Mouse (Mus musculus) gastrocnemius, postnatal 10 days (tissue): Measurements from ENCODE around the gene Bptf. TPM values are rescaled to one million over a fixed set of nuclear protein-coding genes. Genes with fewer than 3 reads are reported as not detected.
"Not testable (repeated sequence)": the region's sequence is repeated elsewhere in the genome, so short reads cannot be mapped to it uniquely, and the experiment has no call there.

Source experiments
- DNase-seq: peaks from one replicate; pipeline ENCODE4 v3.0.0; 2021; ENCODE audit warnings: mixed read lengths
- total RNA-seq, 2 experiments: library from RNA; stranded (reverse); gene quantifications; 2 replicates each; pipeline ENCODE4 v1.2.3; 2021

Bptf gene
- total RNA-seq, 2 experiments from 2014 or later, result 25.5 to 35.1 TPM

DNA sequence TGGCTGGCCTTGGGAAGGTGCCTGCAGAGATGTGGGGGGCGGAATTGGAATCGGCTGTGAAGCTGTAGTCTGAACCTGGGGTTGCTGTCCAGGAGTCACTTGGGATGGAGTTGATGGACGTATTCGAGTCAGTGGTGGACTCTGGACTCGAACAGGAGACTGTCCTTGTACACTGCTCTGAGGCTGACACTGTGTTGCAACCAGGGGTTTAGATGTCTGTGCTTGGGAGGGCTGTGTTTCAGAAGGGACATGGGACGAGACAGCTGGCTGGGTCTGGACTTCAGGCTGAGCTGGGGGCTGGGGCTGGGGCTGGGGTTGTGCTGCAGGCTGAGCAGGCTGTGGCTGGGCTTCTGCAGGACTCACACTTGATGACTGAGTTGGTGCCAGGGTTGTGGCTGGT is 77.1 kb downstream of the Bptf start:
- DNase-seq, result no peak

DNA sequence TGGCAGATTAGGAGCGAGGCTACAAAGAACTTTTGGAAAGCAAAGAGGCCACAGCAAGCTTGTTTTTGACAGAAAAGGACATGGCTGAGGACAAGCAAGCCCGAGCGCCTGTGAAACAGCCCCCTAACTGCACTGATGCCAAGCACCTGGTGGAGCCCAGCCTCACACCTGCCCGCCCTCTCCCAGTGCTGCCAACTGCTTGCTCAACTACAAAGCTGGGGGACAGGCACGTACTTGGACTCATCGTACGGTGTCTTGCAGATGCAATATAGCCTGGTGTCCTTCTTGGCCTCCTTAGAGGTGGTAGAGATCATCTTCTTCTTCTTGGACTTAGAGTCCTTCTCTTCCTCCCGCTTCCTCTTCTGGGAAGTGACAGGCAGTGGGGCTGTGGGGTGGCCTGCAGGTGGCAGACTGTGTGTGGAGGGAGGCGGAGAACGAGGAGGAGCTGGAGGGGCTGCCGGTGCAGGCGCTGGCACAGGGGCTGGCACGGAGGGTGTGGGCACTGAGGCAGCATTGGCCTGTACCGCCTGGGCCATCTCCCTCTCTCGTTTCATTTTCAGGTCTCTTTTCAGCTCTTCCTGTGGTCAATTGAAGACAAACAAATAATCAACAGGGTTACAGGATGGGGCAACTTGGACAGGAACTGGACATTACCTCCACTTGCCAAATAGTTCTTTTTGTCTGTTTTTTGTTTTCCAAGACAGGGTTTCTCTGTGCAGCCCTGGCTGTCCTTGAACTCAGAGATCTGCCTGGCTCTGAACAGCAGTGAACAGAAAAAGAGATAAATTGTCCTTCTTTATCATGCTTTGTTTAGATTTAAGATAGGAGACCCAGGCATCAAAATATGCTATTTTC is 84.9 kb downstream of the Bptf start:
- no peak for DNase-seq

DNA sequence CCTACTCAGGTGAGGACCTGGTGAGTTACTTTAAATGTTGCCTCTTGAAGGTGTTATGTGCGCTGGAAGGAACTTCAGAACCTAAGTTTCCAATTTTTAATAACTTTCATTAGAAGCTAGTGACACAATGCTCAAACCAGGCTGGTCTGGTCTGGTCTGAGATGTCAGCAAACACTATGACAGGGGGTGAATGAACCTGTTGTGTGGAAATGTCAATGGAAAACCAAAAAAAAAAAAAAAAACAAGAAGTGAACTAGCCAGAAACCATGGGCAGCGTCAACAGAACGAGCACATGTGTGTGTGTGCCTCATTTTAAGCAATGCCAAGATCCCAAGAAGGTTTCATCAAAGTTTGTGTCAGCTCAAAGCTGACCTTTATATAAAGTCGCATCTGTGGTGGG is 86.4 kb downstream of the Bptf start:
- DNase-seq, result no peak

DNA sequence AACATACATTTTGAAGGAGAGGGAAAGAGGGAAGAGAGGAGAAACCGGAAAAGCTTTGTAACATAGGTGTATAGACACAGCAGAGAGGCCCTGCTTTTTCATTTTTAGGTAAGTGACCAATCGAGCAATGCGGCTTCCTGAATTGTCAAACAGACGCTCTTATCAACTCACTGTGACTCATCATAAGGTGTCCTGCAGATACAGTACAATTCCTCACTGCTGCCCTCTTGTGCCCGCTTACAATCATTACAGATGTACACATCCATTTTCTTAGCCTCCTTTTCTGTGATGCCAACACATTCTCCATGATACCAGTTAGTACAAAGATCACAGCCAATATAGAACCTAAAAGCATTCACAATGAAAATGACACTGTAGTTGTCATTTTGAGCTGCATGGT is 87.6 kb downstream of the Bptf start:
- DNase-seq, result peak; percentile 73

DNA sequence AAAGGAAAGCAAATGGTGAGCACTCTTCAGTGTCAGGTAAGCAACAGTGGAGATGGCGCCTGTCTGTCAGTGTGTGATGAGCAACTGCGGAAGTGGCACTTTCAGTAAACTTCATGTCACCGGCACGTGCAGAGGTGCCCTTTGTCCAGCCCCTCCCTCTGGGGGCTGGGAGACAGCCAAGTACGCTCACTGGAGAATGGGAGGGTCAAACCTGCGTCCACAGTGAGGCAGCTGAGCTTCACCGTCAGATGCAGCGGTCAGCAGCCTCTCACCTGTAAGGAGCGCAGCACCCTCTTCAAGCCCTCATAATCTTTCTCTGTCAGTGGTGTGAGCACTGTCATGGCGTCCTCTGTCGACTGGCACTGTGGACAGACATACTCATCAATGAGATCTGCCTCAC is 88.6 kb downstream of the Bptf start:
- no peak for DNase-seq

DNA sequence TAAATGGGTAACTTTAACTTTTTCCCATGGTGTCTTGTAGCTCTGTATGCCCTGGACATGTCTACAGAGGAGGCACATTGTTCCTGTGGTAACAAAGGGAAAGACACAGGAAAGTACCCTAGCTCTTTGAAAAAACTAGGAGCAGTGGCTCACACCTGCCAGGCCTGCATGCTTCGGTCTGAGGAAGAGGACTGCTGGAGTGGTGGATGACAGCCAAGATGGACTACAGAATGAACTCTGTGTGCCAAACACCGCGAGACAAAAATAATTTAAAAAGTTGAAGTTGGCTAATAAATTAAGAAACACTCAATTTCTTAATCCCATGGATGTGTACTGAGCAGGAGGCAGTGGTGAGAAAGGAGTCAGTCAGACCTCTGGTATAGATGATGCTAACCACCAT is 90.5 kb downstream of the Bptf start:
- DNase-seq, result no peak

DNA sequence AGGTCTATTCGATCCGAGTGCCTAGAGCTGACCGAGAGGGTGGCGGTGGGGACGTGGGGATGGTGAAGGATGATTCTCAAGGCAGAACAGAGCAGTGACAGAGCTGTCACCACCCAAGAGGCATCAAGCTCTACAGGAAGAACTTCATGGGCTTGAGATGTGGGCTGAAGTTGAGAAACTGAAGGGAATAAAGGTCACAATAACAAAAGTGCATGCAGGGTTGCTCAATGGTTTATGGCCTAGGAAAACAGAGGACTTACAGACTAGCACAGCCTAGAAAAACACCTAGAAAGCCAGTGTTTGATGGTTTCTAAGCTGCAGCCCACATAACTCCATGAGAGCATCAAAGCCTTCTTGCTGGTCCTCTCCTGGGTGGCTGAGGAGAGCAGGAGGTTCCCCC is 92.5 kb downstream of the Bptf start:
- no peak for DNase-seq

DNA sequence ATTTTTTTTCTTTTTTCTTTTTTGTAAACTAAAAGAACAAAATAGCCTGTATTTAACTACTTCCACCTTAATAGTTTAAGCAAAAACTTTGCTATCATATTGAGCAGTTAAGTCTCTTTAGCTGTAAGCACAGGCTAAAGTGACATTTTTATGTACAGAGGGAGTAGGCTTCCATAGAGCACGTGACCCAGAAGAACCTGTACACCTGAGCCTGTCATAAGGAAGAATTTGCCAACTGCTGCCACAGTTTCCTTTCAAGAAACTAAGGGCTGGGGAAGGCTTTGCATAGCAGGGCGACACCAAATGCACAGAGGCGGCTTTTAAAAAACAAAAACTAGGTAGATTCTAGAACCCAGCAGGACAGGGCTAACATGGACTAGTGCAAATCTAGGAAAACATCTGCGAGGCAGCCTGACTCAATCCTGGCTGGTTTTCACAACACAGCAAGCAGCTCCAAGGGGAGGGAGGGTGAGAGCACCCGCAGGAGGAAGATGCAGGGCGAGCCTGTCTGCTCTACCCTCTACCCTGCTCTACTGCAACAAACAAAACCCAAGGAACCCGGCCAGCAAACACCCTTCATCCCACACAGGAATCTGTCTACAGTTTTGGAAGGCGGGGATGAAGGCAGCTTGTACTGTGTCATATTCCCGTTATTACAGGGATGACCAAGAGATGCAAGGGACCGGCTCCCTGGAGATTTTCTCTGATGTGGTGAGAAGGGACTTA is 97.7 kb downstream of the Bptf start:
- no peak for DNase-seq

DNA sequence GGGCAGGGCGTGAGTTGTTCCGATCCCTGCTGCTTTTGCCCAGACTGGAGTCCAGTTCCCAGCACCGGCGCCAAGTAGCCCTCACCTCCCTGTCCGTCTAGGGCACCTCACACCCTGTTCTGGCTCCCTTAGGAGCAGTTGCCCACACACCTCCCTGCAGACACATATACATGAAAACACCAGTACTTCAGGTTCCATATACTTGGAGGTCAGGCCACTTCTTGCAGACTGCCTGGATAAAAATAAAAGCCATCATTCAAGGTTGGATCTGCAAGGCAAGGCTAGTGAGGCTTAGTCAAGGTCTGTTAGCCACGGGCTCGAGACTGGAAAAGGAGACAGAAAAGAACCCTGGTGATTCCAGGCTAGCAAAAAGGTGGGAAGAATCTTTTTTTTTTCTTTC is 100.3 kb downstream of the Bptf start:
- DNase-seq, result no peak

DNA sequence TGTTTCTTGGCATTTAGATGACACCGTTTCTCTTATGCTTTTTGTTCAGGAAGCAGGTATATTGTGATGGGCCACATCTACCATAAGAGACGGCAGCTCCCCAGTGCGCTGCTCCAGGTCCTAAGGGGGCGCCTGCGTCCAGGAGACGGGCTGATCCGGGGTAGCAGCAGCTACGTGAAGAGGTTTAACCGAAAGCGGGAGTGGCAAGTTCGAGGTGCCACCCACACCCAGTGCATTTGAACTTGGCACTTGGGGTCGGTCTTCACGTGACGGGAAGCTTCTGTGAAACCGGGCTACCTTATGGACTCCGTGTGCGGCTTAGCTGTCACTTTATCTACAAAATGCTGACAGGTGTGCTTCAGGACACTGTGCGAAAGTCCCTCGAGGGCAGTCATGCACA is 102.4 kb downstream of the Bptf start:
- DNase-seq, result no peak

DNA sequence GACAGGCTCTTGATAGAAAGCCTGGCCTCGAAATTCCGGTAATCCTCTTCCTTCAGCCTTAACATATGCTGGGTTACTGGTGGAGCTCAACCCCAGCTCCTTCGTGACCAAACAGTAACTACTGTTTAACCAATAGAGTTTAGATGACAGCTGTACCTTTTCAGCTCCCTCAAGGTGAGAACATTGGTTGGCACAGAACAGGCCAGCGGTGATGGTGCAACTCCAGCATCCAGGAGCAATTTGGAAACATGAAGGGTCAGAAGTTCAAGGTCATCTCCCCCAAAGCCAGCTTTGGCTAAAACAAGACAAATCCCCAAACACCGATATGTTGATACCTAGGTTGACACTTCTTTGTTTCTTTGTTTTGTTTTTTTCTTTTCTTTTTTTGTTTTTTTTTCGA is 103.2 kb downstream of the Bptf start:
- no peak for DNase-seq

DNA sequence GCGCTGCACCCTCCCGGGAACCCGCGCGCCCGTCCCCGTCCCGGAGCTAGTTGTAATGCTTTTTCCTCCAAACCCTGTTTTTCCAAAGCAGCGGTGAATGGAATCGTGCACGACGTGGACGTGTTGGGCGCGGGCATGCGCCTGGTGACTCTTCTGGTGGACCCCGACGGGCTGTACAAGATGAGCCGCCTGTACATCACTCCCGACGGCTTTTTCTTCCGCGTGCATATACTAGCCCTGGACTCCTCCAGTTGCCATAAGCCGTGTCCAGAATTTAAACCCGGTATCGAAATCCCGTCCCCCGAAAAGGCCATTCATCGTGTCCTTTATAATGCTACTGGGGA is 103.7 kb downstream of the Bptf start:
- DNase-seq, result no peak

DNA sequence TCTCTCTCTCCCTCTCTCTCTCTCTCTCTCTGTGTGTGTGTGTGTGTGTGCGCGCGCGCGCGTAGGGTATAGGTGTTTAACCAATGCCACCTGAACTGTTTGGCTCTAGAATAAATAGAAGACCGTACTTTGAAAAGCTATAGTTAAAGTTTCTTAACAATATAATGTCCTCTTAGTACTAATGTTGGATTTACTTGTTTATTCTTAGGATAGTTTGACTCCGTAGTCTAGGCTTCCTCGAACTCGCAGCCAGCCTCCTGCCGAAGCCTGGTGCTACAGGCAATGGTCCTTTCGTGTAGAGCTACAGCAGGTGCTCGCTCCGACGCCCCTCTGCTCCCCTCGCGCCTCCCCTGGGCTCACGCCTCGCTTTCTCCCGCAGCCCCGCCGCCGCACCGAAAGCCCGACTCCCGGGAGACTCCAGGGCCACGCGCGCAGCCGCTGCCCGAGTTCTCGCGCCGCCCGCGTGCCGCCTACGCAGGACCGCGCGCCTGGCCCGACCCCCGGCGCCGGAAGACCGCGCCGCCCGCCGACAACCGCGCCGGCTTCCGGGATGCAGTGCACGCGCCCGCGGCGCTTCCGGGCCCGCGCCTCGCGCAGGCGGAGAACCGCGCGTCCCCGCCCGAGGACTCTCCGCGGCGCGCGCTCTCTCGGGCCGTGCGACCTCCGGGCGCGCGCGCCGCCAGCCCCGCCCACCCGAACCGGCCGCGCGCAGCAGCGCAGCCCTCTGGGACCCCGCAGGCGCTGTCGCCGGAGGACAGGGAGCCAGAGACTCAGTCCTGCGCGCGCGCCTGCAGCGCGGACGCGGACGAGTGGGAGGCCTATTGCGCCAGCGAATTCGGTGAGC is 104.3 kb downstream of the Bptf start:
- peak; percentile 87 for DNase-seq

DNA sequence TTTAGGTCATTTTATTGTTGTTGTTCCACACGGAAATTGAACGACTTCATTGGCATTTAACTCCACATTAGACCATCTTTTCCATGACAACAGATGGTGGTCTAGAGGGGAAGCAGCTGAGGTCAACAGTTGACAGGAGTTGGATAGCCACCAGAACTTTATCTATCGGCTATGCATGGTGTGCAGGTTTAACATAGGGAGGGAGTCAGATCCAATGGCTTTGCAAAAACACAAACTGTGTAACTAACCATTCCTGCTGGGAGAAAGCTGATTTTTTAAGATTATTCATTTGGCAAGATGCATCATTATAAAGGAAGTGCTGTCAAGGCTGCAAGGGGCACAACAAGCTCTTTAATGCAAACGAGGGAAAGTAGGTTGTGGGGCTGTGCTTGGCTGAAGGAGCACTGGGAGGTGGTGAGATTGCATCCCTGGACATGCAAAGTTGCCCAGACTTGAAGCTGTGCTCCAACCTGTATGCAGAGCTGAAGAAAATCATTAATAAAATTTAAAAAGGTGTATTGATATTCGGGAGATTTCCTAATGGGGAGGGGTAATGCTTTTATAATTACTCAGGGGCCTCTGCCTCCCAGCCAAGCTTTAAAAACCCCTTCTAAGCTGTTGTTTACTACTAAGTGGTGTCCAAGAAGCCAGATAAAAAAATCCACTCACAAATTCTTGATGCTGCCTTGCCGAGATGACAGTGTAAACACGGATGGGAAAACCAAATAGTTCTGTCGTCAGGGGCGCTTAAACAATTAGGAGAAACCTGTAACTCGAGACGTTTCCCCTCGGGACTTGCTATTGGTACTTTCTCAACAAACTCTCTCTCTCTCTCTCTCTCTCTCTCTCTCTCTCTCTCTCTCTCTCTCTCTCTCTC is 105.1 kb downstream of the Bptf start:
- DNase-seq, result no peak

DNA sequence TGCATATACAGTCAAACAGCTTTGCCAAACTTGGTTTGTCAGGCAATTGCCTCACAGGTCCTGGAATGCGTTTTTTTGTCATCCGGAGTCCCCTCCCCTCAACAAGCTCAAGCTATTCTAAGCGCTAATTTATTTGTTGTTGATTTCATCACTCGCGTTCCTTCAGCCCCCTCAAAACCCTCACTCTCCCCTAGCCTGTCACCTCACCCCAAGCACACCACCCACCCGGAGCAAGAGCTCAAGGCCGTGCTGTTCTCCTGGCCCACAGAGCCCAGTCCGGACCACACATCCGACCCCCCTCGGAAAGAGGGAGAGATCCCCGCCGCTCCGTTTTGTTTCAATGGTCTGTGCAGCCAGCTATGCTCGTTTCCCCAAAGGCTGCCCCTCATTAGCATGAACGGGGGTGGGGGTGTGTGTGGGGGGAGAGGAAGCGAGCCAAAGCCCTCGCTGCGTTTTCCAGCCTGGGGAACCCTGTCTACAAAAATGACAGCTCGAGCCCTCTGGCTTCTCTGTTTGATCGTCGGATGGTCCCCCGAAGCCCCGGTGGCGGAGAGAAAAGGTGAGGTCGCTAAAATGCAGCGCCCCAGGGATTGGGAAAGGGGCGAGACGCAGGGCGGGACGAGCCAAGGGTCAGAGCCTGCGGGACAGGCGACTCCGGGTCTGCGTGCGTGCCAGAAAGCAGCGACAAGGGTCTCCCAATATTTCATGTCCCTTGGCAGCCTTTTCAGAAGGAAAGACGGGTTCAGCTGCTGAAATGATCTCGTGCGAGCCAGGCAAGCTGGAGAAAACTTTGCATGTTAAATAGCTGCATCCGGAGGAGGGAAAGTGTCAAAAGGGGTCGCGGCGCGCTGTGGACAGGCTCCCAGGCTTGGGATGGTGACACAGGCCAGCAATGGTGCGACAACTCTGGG is 106.3 kb downstream of the Bptf start, which contains the start of gene 1810010H24Rik:
Gene 1810010H24Rik (plus strand): TSS at position 271 of the 911 bp plus-strand sequence.
- DNase-seq, result no peak

DNA sequence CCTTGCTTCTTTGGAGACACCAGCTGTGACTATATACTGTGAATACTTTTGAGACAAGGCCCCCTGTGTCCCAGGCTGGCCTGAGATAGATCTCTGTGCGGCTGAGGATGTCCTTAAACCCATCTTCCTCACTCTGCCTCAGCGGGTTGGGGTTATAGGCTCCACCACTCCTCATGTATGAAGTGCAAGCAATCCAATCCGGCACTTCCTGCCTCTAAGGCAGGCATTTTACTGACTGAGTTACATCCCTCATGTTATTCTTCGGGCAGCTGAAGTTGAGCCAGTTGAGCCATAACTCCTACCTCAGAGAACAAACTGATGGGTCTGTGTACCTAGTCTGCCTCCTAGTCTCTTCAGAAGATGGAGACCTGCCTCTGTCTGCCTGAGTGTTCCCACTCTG is 107.5 kb downstream of the Bptf start:
- no peak for DNase-seq

DNA sequence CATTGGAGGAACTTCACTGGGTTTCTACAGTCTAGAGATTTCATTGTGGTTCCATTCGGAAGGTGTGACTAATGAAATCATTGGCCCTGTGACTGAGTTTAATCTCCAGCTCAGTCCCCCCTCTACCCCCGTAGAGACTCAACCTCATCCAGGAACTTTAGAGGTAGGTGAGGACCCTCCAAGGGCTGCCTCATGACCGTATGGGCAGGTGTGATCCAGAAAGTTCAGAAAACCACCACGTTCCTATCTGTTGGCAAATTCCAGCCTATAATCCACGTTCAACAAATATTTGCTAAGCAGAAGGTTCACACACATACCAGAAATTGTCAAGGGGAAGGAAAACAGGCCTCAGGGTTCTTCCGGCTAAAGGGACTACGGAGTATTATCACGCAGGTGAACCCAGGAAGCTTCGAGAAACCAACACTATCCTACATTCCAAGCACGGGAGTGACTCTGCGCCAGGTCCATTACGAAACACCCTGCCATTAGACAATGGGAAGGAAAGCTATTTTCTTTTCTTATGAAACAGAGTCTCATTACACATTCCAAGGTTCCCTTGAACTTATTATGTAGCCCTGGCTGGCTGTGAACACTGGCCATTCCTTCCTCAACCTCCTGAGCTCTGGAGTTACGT is 109.8 kb downstream of the Bptf start:
- DNase-seq, result no peak

DNA sequence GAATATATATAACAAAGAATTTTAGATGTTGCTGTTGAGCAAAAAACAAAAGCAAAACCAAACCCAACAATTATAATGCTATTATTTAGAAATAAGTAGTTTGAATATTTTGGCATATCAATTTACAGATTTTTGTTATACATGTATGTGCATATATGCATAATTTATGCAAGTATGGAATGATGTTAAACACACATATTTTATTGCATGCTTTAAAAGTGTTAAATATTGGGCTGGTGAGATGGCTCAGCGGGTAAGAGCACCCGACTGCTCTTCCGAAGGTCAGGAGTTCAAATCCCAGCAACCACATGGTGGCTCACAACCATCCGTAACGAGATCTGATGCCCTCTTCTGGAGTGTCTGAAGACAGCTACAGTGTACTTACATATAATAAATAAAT is 112.2 kb downstream of the Bptf start:
- DNase-seq, result not testable (repeated sequence)

DNA sequence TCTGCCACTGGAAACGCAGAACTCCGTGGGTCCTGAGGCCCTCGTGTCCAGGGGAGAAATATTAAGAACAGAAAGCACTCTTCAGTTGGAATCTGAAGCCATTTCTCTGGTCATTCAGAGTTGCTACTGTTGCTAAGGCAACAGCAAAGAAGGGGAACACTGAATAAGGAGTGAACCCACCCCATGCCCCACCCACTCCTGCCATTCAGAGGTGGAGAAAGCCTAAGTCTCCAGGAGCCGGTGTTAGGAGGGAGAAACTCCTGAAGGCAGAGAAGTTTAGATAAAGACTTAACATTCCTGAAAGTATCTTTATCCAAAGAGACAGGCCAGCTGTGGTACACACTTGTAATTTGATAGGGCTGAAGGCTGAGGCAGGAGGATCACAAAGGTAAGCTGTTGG is 112.6 kb downstream of the Bptf start:
- no peak for DNase-seq

DNA sequence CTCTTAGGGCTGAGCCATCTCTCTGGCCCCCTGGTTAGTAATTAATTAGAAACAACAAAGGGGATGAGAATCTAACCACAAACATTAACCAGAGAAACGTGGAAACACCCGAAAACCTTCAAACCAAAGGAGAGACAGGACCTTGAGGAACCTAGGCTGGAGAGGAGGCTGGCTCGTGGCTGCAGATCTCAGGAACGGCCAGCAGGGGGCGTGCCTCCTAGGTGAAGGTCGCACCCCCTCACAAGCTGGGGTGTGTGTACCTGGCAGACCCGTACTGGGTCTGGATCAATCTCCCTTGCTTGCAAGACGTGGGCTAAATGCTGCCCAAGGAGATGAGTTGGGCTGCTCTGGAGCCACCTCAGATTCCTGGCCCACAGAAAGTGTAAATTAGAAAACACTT is 113.3 kb downstream of the Bptf start:
- DNase-seq, result no peak
